Mouse (Mus musculus) testis, adult 2 months (tissue): ENCODE measurements around the gene Scube3.

ENCODE experiments used
- CTCF ChIP-seq: fragments of 200-500 bp; IDR thresholded peaks from 2 replicates; pipeline ENCODE4 v1.5.1; 2012; ENCODE audit warnings: low read depth, mild to moderate bottlenecking, inconsistent platforms, low read length, moderate library complexity; ENCODE audit not compliant: control insufficient read depth, insufficient read depth, insufficient replicate concordance
- POLR2A ChIP-seq: fragments of 200-500 bp; IDR thresholded peaks from 2 replicates; pipeline ENCODE4 v1.6.1; 2012; ENCODE audit warnings: low read depth, mild to moderate bottlenecking, inconsistent platforms, low read length, moderate library complexity; ENCODE audit not compliant: control insufficient read depth

- no peak for TF ChIP-seq POLR2A
- no peak for TF ChIP-seq CTCF
Observed at GRCm38 (mm10) chr17:28197646-28198045, 55.7 kb downstream of the Scube3 start.
